Mouse (Mus musculus) embryonic facial prominence, embryonic 12.5 days (tissue): ENCODE results near the gene Dnajc15. TPM values are rescaled to one million over a fixed set of nuclear protein-coding genes. Genes with fewer than 3 reads are reported as not detected.

Experiments used
- ATAC-seq: fragments of 200-750 bp; cut with Nextera tagmentation; 2 replicates; pipeline ENCODE4 v1.8.0; 2017; ENCODE audit not compliant: insufficient number of reproducible peaks, insufficient read depth, low FRiP score, low TSS enrichment
- H3K27ac ChIP-seq: fragments of 300-500 bp; sonication (generic); 2 replicates; pipeline ENCODE4 v1.5.1; 2016; ENCODE audit warnings: mild to moderate bottlenecking
- H3K27me3 ChIP-seq: fragments of 300-500 bp; sonication (generic); 2 replicates; pipeline ENCODE4 v1.6.1; 2016; ENCODE audit warnings: mild to moderate bottlenecking, moderate library complexity
- H3K36me3 ChIP-seq: fragments of 300-500 bp; sonication (generic); 2 replicates; pipeline ENCODE4 v1.6.1; 2016; ENCODE audit warnings: mild to moderate bottlenecking
- H3K4me1 ChIP-seq: fragments of 300-500 bp; sonication (generic); 2 replicates; pipeline ENCODE4 v1.6.1; 2016
- H3K4me2 ChIP-seq: fragments of 300-500 bp; sonication (generic); replicated peaks from 2 replicates; pipeline ENCODE4 v1.6.1; 2016; ENCODE audit warnings: mild to moderate bottlenecking, moderate library complexity
- H3K4me3 ChIP-seq: fragments of 300-500 bp; sonication (generic); 2 replicates; pipeline ENCODE4 v1.5.1; 2016; ENCODE audit warnings: mild to moderate bottlenecking
- H3K9ac ChIP-seq: fragments of 300-500 bp; sonication (generic); 2 replicates; pipeline ENCODE4 v1.6.1; 2016; ENCODE audit warnings: mild to moderate bottlenecking, moderate library complexity
- H3K9me3 ChIP-seq: fragments of 300-500 bp; sonication (generic); 2 replicates; pipeline ENCODE4 v1.6.1; 2016; ENCODE audit warnings: mild to moderate bottlenecking, moderate library complexity
- WGBS: fragments of 180-500 bp; shearing (Covaris S2); methylation state at CpG from one replicate; pipeline ENCODE4 v1.1.7; 2016; 5-methylcytosine and 5-hydroxymethylcytosine counted together
- polyA plus RNA-seq: library from polyadenylated mRNA; unstranded; fragments of >200 nt; fragmentation: Nextera tagmentation; extraction: Ambion mirVana; gene quantifications from 2 replicates; pipeline ENCODE4 v1.2.1, GENCODE M21; 2016

The Dnajc15 gene
- polyA plus RNA-seq, 1 experiment from 2014 or later, result 88.4 TPM

- no peak overlapping the region for H3K27ac ChIP-seq
- no peaks in the 10 kb centered on the region for H3K9me3 ChIP-seq
- no peak overlapping the region for H3K4me3 ChIP-seq
- H3K4me2 ChIP-seq, result no peak overlapping the region
- no peaks in the 10 kb centered on the region for H3K27me3 ChIP-seq
- H3K9ac ChIP-seq, result no peak overlapping the region
- 92% methylated on average over 6 of the region's 6 CpGs for WGBS
- H3K36me3 ChIP-seq, result no peaks in the 10 kb centered on the region
- H3K4me1 ChIP-seq, result peaks cover 9% of the 10 kb centered on the region; the same call in 1 of the 2 replicates
- no peak for ATAC-seq
Observed at GRCm38 (mm10) chr14:77792998-77793397, 81.9 kb downstream of the Dnajc15 start.

- Histone ChIP-seq H3K4me1 (no peaks in the 10 kb centered on the region), H3K9me3 (no peaks in the 10 kb centered on the region), H3K36me3 (no peaks in the 10 kb centered on the region), H3K9ac (no peak overlapping the region), H3K4me3 (no peak overlapping the region), H3K4me2 (no peak overlapping the region), H3K27me3 (no peaks in the 10 kb centered on the region), H3K27ac (no peak overlapping the region)
- no peak for ATAC-seq
Observed at GRCm38 (mm10) chr14:77783217-77783616, 91.7 kb downstream of the Dnajc15 start.

GRCm38 (mm10) chr14:77777365-77777764, 97.6 kb downstream of the Dnajc15 start:
- H3K27ac ChIP-seq, result no peak overlapping the region
- H3K36me3 ChIP-seq, result no peaks in the 10 kb centered on the region
- H3K27me3 ChIP-seq, result no peaks in the 10 kb centered on the region
- H3K9me3 ChIP-seq, result no peaks in the 10 kb centered on the region
- ATAC-seq, result no peak
- 89% methylated on average over 1 of the region's 1 CpGs for WGBS
- no peak overlapping the region for H3K4me3 ChIP-seq
- H3K9ac ChIP-seq, result no peak overlapping the region
- no peaks in the 10 kb centered on the region for H3K4me1 ChIP-seq
- no peak overlapping the region for H3K4me2 ChIP-seq

GRCm38 (mm10) chr14:77776005-77776531, 98.9 kb downstream of the Dnajc15 start:
- Histone ChIP-seq H3K36me3 (no peaks in the 10 kb centered on the region), H3K4me1 (no peaks in the 10 kb centered on the region), H3K9ac (no peak overlapping the region), H3K9me3 (no peaks in the 10 kb centered on the region), H3K27ac (no peak overlapping the region), H3K27me3 (no peaks in the 10 kb centered on the region), H3K4me3 (no peak overlapping the region), H3K4me2 (no peak overlapping the region)
- 82% methylated on average over 11 of the region's 11 CpGs for WGBS
- ATAC-seq, result no peak

GRCm38 (mm10) chr14:77773331-77773730, 101.6 kb downstream of the Dnajc15 start:
- no peak overlapping the region for H3K4me2 ChIP-seq
- WGBS, result 87% methylated on average over 8 of the region's 8 CpGs
- no peak overlapping the region for H3K9ac ChIP-seq
- no peak for ATAC-seq
- H3K27me3 ChIP-seq, result no peaks in the 10 kb centered on the region
- no peaks in the 10 kb centered on the region for H3K9me3 ChIP-seq
- no peaks in the 10 kb centered on the region for H3K4me1 ChIP-seq
- H3K4me3 ChIP-seq, result no peak overlapping the region
- no peaks in the 10 kb centered on the region for H3K36me3 ChIP-seq
- no peak overlapping the region for H3K27ac ChIP-seq

GRCm38 (mm10) chr14:77771626-77772025, 103.3 kb downstream of the Dnajc15 start:
- WGBS, result 62% methylated on average over 2 of the region's 2 CpGs
- Histone ChIP-seq H3K4me2 (no peak overlapping the region), H3K27me3 (no peaks in the 10 kb centered on the region)

More at GRCm38 (mm10) chr14:77771626-77772025, 103.3 kb downstream of the Dnajc15 start:
- H3K4me3 ChIP-seq, result no peak overlapping the region
- H3K36me3 ChIP-seq, result no peaks in the 10 kb centered on the region
- ATAC-seq, result no peak
- no peak overlapping the region for H3K27ac ChIP-seq
- H3K4me1 ChIP-seq, result no peaks in the 10 kb centered on the region
- H3K9ac ChIP-seq, result no peak overlapping the region
- H3K9me3 ChIP-seq, result no peaks in the 10 kb centered on the region

Other genes starting within 250 kb of the Dnajc15 start
- gene Epsti1, start 29.1 kb upstream of the Dnajc15 start, polyA plus RNA-seq, result 0.19 TPM in 2 replicates
- gene Fam216b, start 213.9 kb upstream of the Dnajc15 start, polyA plus RNA-seq, result not detected in 2 replicates